Mouse (Mus musculus): ENCODE measurements around the gene Usp15.

The Usp15 gene

DNA sequence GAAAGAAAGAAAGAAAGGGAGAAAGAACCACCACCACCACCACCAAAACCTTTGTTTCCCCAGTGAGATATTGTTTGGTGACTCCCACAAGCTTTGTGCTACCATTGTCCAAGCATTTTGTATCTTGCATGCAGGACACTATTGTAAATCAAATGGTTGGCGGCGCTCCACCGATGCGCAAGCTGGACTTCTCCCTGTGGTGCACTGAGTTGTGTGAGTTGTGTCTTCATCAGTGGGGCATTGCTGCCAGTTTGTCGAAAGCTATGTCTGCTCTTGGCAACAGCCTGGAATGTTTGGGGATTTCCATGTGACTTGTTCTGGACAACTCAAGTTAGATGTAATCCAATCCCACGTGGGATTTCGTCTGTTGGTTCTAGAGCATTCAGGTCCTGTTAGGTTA lies 102.3 kb downstream of the Usp15 start:
- no peak for DNase-seq

DNA sequence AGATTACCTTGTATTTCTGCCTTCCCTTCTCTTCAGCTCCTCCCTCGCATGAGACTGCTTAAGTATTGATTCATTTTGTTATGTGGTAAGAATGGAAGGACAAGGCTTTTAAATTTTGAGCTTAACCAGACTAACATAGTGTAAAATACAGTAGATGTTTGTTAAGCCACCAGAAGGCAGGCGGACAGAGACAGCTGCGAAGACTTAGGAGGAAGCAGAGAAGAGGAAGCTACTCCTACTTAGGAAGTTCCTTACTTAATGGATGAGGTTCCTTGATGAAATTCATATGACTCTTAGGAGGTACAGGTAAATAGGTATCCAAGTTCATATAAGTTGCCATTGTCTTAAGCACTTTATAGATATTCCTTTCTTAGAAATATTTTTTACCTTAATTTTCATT lies 104.2 kb downstream of the Usp15 start:
- no peak for DNase-seq

DNA sequence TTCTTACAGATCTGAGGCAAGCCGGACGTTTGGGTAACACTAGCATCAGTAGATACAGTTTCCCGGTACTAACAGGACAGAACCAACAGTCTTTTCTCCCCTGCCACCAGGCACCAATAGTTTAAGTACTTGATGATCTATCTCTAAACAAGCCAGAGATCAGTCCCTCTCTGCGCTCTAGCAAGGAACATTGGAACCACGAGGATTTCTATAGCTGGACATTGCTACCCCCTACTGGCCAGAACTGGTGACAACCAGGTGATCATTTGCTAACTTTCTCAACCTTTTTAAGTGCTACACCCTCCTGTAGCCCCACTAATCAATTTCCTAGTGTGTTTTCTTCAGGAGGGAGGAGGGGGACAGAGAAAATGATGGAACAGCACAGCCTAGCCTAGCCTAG lies 105.1 kb downstream of the Usp15 start:
- peak; percentile 57 for DNase-seq

DNA sequence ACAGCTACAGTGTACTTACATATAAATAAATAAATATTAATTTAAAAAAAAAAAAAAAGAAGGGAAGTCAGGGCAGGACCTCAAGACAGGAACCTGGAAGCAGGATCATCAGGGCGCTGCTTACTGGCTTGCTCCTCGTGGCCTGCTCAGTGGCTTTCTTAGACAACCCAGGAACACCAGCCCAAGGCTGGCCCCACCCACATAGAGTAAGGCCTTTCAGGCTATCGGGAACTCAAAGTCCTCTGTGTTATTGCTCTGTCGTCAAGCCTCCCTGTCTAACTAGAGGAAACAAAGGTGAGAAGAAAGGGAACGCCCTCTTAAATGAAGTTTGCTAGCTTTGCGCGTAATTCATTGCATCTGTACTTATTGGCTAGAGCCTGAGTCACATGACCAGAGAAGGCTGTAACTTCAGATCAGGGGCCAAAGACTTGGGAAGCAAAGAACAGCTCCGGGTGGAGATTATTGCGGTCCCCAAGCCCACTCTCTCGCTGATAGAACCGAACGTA lies 107.3 kb downstream of the Usp15 start:
- no peak for DNase-seq

DNA sequence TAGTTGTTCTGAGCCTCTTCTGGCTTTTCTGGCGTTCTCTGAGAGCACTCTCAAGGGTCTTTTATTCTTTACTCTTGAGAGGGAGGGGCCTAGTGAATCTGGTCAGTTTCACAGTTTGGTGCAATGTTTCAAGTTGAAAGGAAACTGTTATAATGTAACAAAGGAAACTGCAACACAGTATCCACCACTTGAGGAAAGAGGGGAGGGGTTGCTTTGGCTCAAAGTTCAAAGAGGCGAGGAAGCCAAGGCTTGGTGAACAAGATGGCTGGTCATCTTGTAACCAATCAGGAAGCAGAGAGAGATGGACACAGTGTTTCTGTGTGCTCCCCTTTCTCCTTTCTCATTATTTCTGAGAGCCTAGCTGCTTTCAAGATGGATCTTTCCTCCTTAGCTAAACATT lies 109.9 kb downstream of the Usp15 start:
- DNase-seq = no peak

DNA sequence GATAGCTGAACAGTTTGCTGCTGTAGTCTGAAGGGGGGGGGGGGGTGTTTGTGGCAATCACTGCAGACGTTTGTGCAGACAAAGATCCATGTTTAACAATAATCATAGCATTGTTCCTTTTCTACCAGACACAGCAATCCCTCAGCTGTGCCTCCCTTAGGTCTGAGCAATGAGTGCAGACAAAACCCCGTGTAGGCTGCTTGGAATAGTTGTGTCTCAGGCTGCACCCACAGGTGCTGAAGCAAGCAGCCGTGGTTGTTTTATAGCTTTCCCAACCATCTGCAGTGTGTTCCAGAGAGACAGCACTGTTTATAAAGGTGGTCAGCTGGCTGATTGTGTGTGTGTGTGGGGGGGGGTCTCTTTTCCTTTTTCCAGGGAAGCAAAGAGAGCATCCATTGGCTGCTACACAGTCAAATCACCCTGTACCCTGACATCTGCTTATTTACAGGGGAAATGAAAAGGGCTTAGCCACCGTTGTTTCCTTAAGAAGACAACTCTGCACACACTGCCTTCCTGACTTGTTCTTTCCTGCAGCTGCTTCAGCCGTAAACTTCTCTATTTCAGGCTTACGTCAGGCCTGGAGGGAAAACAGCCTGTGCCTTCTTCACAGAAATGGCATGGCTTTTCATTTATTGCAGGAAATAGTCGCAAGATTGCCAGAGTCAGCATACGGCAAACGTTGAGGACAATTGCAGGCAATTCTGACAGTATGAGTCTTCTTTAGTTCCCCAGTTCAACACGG lies 111.7 kb downstream of the Usp15 start:
- no peak for DNase-seq

DNA sequence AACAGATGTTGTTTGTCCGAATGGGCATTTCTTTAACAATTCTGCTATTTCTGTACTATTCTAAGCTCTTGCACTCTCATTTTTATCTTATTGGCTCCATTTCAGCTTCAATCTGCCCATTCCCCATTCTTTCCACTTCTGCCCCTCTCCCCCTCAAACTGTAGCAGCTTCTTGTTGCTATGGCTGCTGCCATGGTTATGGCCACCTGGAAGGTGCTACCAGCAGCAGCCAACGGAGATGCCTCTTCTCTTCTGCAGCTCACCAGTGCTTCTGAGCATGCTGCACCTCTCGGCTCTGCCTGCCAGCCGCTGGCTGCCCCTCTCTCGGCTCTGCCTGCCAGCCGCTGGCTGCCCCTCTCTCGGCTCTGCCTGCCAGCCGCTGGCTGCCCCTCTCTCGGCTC lies 112.5 kb downstream of the Usp15 start:
- no peak for DNase-seq

DNA sequence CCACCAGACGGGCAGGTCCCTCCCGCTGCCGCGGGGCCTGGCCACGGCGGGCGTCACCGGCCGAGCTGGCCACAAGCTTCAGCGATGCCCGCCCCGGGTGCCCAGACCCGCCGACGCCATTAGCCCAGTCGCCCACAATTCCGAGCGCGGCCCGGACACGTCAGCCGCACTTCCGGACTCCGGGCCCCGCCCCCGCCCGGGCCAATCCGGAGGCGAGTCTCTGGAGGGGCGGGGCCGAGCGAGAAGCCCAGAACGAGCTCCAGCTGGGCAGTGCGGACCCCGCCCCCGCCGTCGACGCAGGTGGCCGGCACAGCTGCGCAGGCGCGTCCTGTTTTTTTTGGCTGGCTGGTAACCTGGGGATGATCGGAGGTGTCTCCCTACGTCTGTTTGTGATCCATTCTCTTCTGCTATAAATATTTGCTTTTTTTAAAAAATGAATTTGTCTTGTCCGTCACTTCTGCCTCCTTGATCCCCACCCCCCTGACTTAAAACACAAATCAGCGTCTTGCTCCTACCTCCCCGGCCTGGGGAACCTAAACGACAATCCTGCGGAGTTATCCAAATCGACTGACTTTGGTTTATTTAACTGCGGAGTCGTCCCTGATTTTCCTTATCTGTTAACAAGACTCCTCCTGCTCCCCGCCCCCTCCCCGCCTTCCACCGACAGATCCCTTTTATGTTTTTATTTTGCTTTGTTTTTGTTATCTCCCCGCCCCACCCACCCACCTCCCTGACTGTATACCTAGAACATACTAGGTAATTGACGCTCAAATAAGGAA lies 120.4 kb downstream of the Usp15 start, which contains the start of gene Mon2:
Gene Mon2 (minus strand): TSS at position 261 of the 779 bp plus-strand sequence.
- peak; percentile 95 for DNase-seq

DNA sequence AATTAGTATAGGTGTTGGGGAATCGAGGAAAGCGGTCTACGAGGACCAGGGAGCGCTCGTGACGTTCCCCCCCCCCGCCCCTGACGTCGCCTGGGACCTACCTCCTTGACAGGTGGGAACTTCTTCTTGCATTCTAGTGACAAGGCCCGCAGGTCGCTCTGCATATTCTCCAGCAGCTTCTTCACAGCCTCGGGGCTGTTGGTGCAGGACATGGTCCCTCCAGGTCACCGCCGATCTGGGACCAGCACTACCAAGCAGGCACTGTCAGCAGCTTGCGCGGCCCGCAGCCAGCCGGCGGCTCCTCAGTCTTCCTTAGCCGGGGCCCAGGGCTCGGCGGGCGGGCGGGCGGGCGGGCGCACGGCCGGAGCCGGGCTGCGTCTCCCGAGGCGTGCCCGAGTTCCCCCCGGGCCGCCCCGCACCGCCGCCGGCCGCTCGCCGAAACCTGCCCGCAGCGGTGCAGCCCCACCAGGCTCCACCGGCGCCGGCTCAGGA lies 121.0 kb downstream of the Usp15 start:
- DNase-seq = peak; percentile 58

DNA sequence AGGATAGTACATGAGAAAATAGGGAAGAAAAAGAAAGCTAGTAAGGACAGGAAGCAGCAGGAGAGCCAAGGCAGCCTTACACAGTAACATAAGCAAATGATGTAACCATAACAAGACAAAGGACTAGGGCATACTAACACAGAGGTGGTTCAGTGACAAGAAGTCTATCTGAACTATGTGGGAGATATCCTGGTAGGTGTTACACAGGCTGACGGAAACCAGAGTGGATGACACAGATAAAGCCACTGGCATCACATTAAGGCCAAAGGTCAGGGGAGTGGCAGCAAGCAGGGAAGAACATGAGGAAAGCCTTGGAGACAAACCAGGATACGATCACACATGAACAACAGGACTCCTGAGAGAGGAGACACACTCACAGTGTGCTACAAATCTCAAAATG lies 124.8 kb downstream of the Usp15 start:
- no peak for DNase-seq

DNA sequence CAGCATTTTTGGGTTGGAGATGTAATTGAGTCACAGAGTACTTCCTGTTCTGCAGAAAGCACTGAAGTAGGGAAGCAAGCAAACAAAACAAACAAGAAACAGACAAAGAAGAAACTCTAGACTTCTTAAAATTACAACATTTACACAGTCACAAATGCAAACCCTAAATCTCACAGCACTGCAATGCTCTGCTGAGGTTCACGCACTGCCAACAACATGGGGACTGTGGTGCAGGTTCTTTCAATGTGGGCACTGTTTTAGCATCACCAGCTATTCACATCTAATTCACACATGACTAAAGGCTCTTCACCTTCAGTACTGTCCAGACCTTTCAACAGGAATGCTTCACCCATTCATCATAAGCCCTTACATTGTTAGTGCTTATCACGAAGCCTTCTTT lies 133.8 kb downstream of the Usp15 start:
- DNase-seq = no peak

DNA sequence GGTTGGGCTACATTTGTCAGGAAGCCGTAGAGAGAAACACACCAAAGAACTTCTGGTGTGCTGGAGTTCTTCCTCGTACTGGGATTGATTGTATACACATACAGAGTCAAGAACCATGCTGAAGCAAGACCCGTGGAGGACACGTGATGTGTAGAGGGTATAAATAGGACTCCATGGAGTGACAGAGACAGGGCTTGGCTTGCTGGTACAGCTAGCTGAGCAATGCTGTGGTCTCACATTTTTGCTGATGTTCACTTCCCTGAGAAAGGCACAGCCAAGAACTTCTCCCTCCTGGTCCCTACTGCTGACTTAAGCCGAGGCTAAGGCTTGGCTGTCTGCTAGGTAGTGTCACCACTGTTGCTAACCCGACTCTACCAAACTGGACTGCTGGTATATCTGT lies 136.0 kb downstream of the Usp15 start:
- no peak for DNase-seq

DNA sequence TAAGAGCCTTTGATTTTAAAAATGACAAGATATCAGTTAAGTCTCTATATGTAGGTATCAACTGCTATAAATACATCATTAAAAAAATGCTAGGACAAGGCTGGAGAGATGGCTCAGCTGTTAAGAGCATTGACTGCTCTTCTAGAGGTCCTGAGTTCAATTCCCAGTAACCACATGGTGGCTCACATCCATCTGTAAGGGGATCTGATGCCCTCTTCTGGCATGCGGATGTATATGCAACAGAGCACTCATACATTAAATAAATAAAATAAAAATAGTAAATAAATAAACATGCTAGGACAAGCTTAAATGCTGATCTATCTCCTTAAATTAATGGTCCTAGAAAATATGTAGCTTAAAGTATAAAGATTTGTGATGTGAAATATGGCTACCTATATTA lies 139.7 kb downstream of the Usp15 start:
- DNase-seq = no peak

DNA sequence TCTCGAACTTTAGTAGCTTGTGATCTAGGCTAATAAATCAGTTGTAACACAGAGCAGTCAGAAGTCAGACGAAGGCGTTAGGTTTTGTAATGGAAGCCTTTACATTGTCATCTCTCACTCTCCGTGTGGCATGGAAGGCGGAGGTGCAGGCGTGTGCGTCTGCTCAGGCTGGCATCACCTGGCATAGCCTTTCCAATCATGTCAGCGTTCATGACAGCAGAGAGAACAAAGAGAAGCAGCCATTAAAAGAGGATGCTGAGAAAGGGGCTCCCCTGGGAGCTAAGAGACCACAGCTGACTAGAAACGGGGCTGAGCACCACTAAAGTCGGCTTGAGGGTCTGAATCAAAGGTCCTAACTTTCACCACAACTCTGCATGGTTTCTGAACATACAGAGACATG lies 140.3 kb downstream of the Usp15 start:
- DNase-seq = no peak

DNA sequence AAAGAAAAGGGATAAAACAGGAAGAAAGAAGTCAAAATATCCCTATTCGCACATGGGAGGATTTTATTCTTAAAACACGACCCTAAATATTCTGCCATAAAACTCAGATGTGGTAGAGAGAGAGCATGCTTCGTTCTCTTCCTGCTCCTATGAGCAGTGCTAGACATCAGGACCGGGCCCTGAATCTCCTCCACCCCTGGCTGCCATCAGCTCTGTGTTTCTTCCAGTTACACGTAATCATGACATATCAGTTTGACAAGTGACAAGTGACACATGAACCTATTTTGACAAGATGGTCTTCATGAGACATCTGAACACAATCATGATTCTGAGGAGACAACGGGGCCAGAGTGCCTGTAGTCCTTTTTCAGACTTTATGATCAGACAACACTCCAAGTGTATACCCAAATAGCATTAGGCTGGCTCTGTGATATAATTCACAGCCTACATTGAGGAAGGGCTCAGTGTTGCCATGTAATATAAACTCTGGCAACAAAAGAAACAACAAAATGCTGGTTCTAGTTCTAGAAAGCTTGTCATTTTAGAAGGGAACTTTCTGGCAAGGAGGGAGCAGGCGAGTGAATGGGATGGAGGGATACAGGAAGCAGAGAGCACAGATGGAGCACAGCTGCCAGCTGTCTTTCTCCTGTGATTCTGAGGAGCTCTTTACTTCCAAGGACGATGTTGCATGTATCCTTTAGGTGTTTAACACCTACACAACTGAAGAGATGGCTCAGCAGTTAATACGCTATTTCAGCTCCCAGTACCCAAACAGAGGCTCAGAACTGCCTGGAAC lies 141.4 kb downstream of the Usp15 start:
- DNase-seq = no peak
